Mouse (Mus musculus): Measurements from ENCODE around the gene Ighmbp2.

- no peak for TF ChIP-seq GATA1 (IDR thresholded peaks at IDR 0.05; ENCODE audit: borderline replicate concordance, low read length)
- no peak for TF ChIP-seq FLI1 (IDR thresholded peaks at IDR 0.05; ENCODE audit: low read length)
Measured at GRCm38 (mm10) chr19:3266676-3267075, 16.1 kb downstream of the Ighmbp2 start.
